Mouse (Mus musculus) testis, adult 2 months (tissue): ENCODE measurements around the gene Fam83f.

Experiments used
- CTCF ChIP-seq: fragments of 200-500 bp; IDR thresholded peaks from 2 replicates; pipeline ENCODE4 v1.5.1; 2012; ENCODE audit warnings: low read depth, mild to moderate bottlenecking, inconsistent platforms, low read length, moderate library complexity; ENCODE audit not compliant: control insufficient read depth, insufficient read depth, insufficient replicate concordance
- POLR2A ChIP-seq: fragments of 200-500 bp; IDR thresholded peaks from 2 replicates; pipeline ENCODE4 v1.6.1; 2012; ENCODE audit warnings: low read depth, mild to moderate bottlenecking, inconsistent platforms, low read length, moderate library complexity; ENCODE audit not compliant: control insufficient read depth

- TF ChIP-seq POLR2A (no peak), CTCF (no peak)
Measured at GRCm38 (mm10) chr15:80631311-80631710, 40.3 kb upstream of the Fam83f start.
